Mouse (Mus musculus) heart, embryonic 16.5 days (tissue): Measurements from ENCODE around the gene Gm43951. TPM values are rescaled to one million over a fixed set of nuclear protein-coding genes. Genes with fewer than 3 reads are reported as not detected.

ENCODE experiments used
- ATAC-seq: fragments of 200-750 bp; cut with Nextera tagmentation; replicated peaks from 2 replicates; pipeline ENCODE4 v1.8.0; 2017; ENCODE audit warnings: moderate number of reproducible peaks; ENCODE audit not compliant: insufficient read depth, low FRiP score; ENCODE audit errors: extremely low read depth
- H3K27ac ChIP-seq: fragments of 300-500 bp; sonication (generic); 2 replicates; pipeline ENCODE4 v1.5.1; 2014; ENCODE audit warnings: mild to moderate bottlenecking, low read length, control low read depth, moderate library complexity
- H3K27me3 ChIP-seq: fragments of 300-500 bp; sonication (generic); 2 replicates; pipeline ENCODE4 v1.6.1; 2014; ENCODE audit warnings: low read length, mixed read lengths; ENCODE audit not compliant: control insufficient read depth, insufficient read depth
- H3K36me3 ChIP-seq: fragments of 300-500 bp; sonication (generic); 2 replicates; pipeline ENCODE4 v1.6.1; 2014; ENCODE audit not compliant: control insufficient read depth, insufficient read depth
- H3K4me1 ChIP-seq: fragments of 300-500 bp; sonication (generic); 2 replicates; pipeline ENCODE4 v1.6.1; 2014; ENCODE audit warnings: low read length, mixed read lengths; ENCODE audit not compliant: control insufficient read depth, insufficient read depth
- H3K4me2 ChIP-seq: fragments of 300-500 bp; sonication (generic); 2 replicates; pipeline ENCODE4 v1.6.1; 2014; ENCODE audit warnings: low read depth, mild to moderate bottlenecking, control low read depth, low read length
- H3K4me3 ChIP-seq: fragments of 300-500 bp; sonication (generic); 2 replicates; pipeline ENCODE4 v1.5.1; 2014; ENCODE audit warnings: mild to moderate bottlenecking, control low read depth, low read length
- H3K9ac ChIP-seq: fragments of 300-500 bp; sonication (generic); 2 replicates; pipeline ENCODE4 v1.6.1; 2014; ENCODE audit warnings: low read length, control low read depth
- H3K9me3 ChIP-seq: fragments of 300-500 bp; sonication (generic); replicated peaks from 2 replicates; pipeline ENCODE4 v1.6.1; 2016; ENCODE audit warnings: low read length; ENCODE audit not compliant: control insufficient read depth
- WGBS: fragments of 180-500 bp; shearing (Covaris S2); extraction: QIAGEN DNeasy Blood & Tissue Kit; methylation state at CpG from one replicate; pipeline ENCODE4 v1.1.7; 2014; 5-methylcytosine and 5-hydroxymethylcytosine counted together
- polyA plus RNA-seq: library from polyadenylated mRNA; unstranded; fragments of >200 nt; fragmentation: Nextera tagmentation; extraction: Ambion mirVana; gene quantifications from 2 replicates; pipeline ENCODE4 v1.2.1, GENCODE M21; 2015

Gene Gm43951
- 0.07 and 0.11 TPM in 2 replicates for polyA plus RNA-seq

- Histone ChIP-seq H3K27ac (peak within 1 kb of the TSS; percentile 69), H3K4me3 (peak within 1 kb of the TSS; percentile 96), H3K9ac (peak within 1 kb of the TSS; percentile 93), H3K27me3 (no peaks in the 10 kb centered on the region), H3K4me2 (peak within 1 kb of the TSS; percentile 84), H3K4me1 (peaks cover 15% of the 10 kb centered on the region), H3K9me3 (no peaks in the 10 kb centered on the region), H3K36me3 (peaks cover 19% of the 10 kb centered on the region)
- ATAC-seq, result peak; percentile 7; the same call in 1 of the 2 replicates
- WGBS, result under 1% methylated on average over 43 of the region's 43 CpGs
Observed at GRCm38 (mm10) chr11:72206341-72207203, at the start of gene Gm43951. Gene Gm43951 (minus strand): TSS chr11:72206840.

- Histone ChIP-seq H3K9me3 (no peaks in the 10 kb centered on the region), H3K36me3 (no peaks in the 10 kb centered on the region), H3K4me2 (no peak overlapping the region), H3K27me3 (no peaks in the 10 kb centered on the region), H3K27ac (no peak overlapping the region), H3K9ac (no peak overlapping the region), H3K4me3 (no peak overlapping the region), H3K4me1 (no peaks in the 10 kb centered on the region)
- 65% methylated on average over 2 of the region's 2 CpGs for WGBS
- no peak for ATAC-seq
Observed at GRCm38 (mm10) chr11:72256441-72256840, 49.8 kb upstream of the Gm43951 start.

- 91% methylated on average over 4 of the region's 4 CpGs for WGBS
- H3K4me1 ChIP-seq, result no peaks in the 10 kb centered on the region
Observed at GRCm38 (mm10) chr11:72255629-72256028, 49.0 kb upstream of the Gm43951 start.

GRCm38 (mm10) chr11:72245196-72245753 lies 38.6 kb upstream of the Gm43951 start:
- Histone ChIP-seq H3K4me1 (no peaks in the 10 kb centered on the region), H3K9me3 (no peaks in the 10 kb centered on the region), H3K9ac (no peak overlapping the region), H3K36me3 (no peaks in the 10 kb centered on the region), H3K4me3 (no peak overlapping the region), H3K27ac (no peak overlapping the region), H3K27me3 (peaks cover 2% of the 10 kb centered on the region; the same call in 1 of the 2 replicates), H3K4me2 (no peak overlapping the region)
- ATAC-seq, result no peak
- 70% methylated on average over 8 of the region's 8 CpGs for WGBS

More at GRCm38 (mm10) chr11:72255629-72256028, 49.0 kb upstream of the Gm43951 start:
- Histone ChIP-seq H3K9me3 (no peaks in the 10 kb centered on the region), H3K27me3 (no peaks in the 10 kb centered on the region), H3K4me2 (no peak overlapping the region), H3K27ac (no peak overlapping the region), H3K4me3 (no peak overlapping the region), H3K9ac (no peak overlapping the region), H3K36me3 (no peaks in the 10 kb centered on the region)
- ATAC-seq, result no peak

GRCm38 (mm10) chr11:72240062-72240860 lies 33.6 kb upstream of the Gm43951 start:
- 65% methylated on average over 4 of the region's 4 CpGs for WGBS

GRCm38 (mm10) chr11:72234013-72234412 lies 27.4 kb upstream of the Gm43951 start:
- no peak overlapping the region for H3K9ac ChIP-seq
- no peaks in the 10 kb centered on the region for H3K9me3 ChIP-seq
- no peak for ATAC-seq
- H3K27me3 ChIP-seq, result no peaks in the 10 kb centered on the region; the same call in 1 of the 2 replicates
- no peak overlapping the region for H3K4me3 ChIP-seq
- 56% methylated on average over 5 of the region's 5 CpGs for WGBS
- no peak overlapping the region for H3K4me2 ChIP-seq
- H3K4me1 ChIP-seq, result no peaks in the 10 kb centered on the region
- no peaks in the 10 kb centered on the region for H3K36me3 ChIP-seq
- no peak overlapping the region for H3K27ac ChIP-seq

More at GRCm38 (mm10) chr11:72240062-72240860, 33.6 kb upstream of the Gm43951 start:
- H3K36me3 ChIP-seq, result no peaks in the 10 kb centered on the region
- H3K27ac ChIP-seq, result no peak overlapping the region
- ATAC-seq, result no peak
- no peak overlapping the region for H3K4me3 ChIP-seq
- no peaks in the 10 kb centered on the region for H3K4me1 ChIP-seq
- no peak overlapping the region for H3K4me2 ChIP-seq
- no peaks in the 10 kb centered on the region; the same call in 1 of the 2 replicates for H3K27me3 ChIP-seq
- H3K9me3 ChIP-seq, result no peaks in the 10 kb centered on the region
- H3K9ac ChIP-seq, result no peak overlapping the region

GRCm38 (mm10) chr11:72232991-72233390 lies 26.4 kb upstream of the Gm43951 start:
- Histone ChIP-seq H3K36me3 (no peaks in the 10 kb centered on the region), H3K9me3 (no peaks in the 10 kb centered on the region), H3K27ac (no peak overlapping the region), H3K4me3 (no peak overlapping the region), H3K9ac (no peak overlapping the region), H3K4me2 (no peak overlapping the region), H3K4me1 (no peaks in the 10 kb centered on the region), H3K27me3 (no peaks in the 10 kb centered on the region; the same call in 1 of the 2 replicates)
- WGBS, result 53% methylated on average over 1 of the region's 1 CpGs
- no peak for ATAC-seq

GRCm38 (mm10) chr11:72232068-72232467 lies 25.4 kb upstream of the Gm43951 start:
- Histone ChIP-seq H3K4me2 (no peak overlapping the region), H3K4me3 (no peak overlapping the region), H3K9me3 (no peaks in the 10 kb centered on the region), H3K4me1 (no peaks in the 10 kb centered on the region), H3K9ac (no peak overlapping the region), H3K27ac (no peak overlapping the region), H3K27me3 (no peaks in the 10 kb centered on the region; the same call in 1 of the 2 replicates), H3K36me3 (no peaks in the 10 kb centered on the region)
- no peak for ATAC-seq
- WGBS, result 75% methylated on average over 7 of the region's 7 CpGs
